Mouse (Mus musculus) MEL (cell line): ENCODE measurements around the gene Smim24.

ENCODE experiments used
- CTCF ChIP-seq, 3 experiments: IDR thresholded peaks in 2 of 3; conservative IDR thresholded peaks in 1 of 3; 2 replicates each; pipeline ENCODE4 v1.5.1; 2011 to 2012; ENCODE audit warnings: low read length in 3 of 3, low read depth in 2 of 3, mild to moderate bottlenecking in 2 of 3, improper control_type of control experiment in 1 of 3, inconsistent platforms in 1 of 3, mixed read lengths in 1 of 3, moderate library complexity in 1 of 3; ENCODE audit not compliant: control insufficient read depth in 1 of 3, insufficient read depth in 1 of 3, poor library complexity in 1 of 3, severe bottlenecking in 1 of 3
- EP300 ChIP-seq, 2 experiments: IDR thresholded peaks; 2 replicates each; pipeline ENCODE4 v1.6.1; 2011; ENCODE audit warnings: improper control_type of control experiment in 2 of 2, low read length in 2 of 2, low read depth in 1 of 2, mild to moderate bottlenecking in 1 of 2
- GATA1 ChIP-seq: IDR thresholded peaks from 2 replicates; pipeline ENCODE4 v1.6.1; 2011; ENCODE audit warnings: low read depth, low read length, improper control_type of control experiment
- MEF2A ChIP-seq: IDR thresholded peaks from 2 replicates; pipeline ENCODE4 v1.6.1; 2014; ENCODE audit warnings: low read depth, mild to moderate bottlenecking, inconsistent platforms, low read length, improper control_type of control experiment; ENCODE audit not compliant: poor library complexity, insufficient replicate concordance, severe bottlenecking; ENCODE audit errors: extremely low read depth
- POLR2A ChIP-seq, 2 experiments: IDR thresholded peaks; 2 replicates each; pipeline ENCODE4 v1.6.1; 2011 to 2012; ENCODE audit warnings: low read length in 2 of 2, mild to moderate bottlenecking in 2 of 2, control low read depth in 1 of 2, improper control_type of control experiment in 1 of 2, low read depth in 1 of 2, moderate library complexity in 1 of 2; ENCODE audit not compliant: control insufficient read depth in 1 of 2, insufficient read depth in 1 of 2, poor library complexity in 1 of 2

- no peak for TF ChIP-seq POLR2A (IDR thresholded peaks at IDR 0.05; ENCODE audit: control insufficient read depth in 1 of 2, insufficient read depth in 1 of 2, low read depth in 1 of 2, low read length in 2 of 2, poor library complexity in 1 of 2)
- no peak for TF ChIP-seq CTCF (IDR thresholded peaks at IDR 0.05 in 2 of 3, conservative IDR thresholded peaks at IDR 0.05 in 1 of 3; ENCODE audit: control insufficient read depth in 1 of 3, insufficient read depth in 1 of 3, low read depth in 2 of 3, low read length in 3 of 3, poor library complexity in 1 of 3, severe bottlenecking in 1 of 3)
- TF ChIP-seq EP300 (IDR thresholded peaks at IDR 0.05; ENCODE audit: low read depth in 1 of 2, low read length in 2 of 2), result no peak
- TF ChIP-seq MEF2A, result no peak
- TF ChIP-seq GATA1, result no peak
Observed at GRCm38 (mm10) chr10:81431526-81432168, 38.8 kb downstream of the Smim24 start.
